Mouse (Mus musculus) activated CD4-positive, CD25-positive, alpha-beta regulatory T cell, adult 4 months (primary cell): ENCODE data around the gene Anapc15-ps. TPM values are rescaled to one million over a fixed set of nuclear protein-coding genes. Genes with fewer than 3 reads are reported as not detected.

Source experiments
- ATAC-seq: one replicate; pipeline ENCODE4 v1.8.0; 2017
- polyA plus RNA-seq, 2 experiments: library from polyadenylated mRNA; unstranded; fragments of 100-300 nt; shearing (Covaris generic); gene quantifications; one replicate each; pipeline ENCODE4 v1.2.1; 2017

Anapc15-ps gene
- polyA plus RNA-seq, 2 experiments from 2014 or later, result not detected

GRCm38 (mm10) chr10:95628338-95628737 is 44.9 kb downstream of the Anapc15-ps start:
- no peak for ATAC-seq

GRCm38 (mm10) chr10:95627381-95627780 is 45.9 kb downstream of the Anapc15-ps start:
- ATAC-seq, result no peak

GRCm38 (mm10) chr10:95625300-95625699 is 48.0 kb downstream of the Anapc15-ps start:
- no peak for ATAC-seq

- no peak for ATAC-seq
Observed at GRCm38 (mm10) chr10:95624007-95624406, 49.2 kb downstream of the Anapc15-ps start.

GRCm38 (mm10) chr10:95623518-95623905 is 49.7 kb downstream of the Anapc15-ps start:
- ATAC-seq, result no peak

Other genes starting within 250 kb of the Anapc15-ps start
- 100 to 1,000 TPM; 188 to 213 TPM for gene Mrpl42, start 171.5 kb downstream of the Anapc15-ps start, polyA plus RNA-seq
- gene Ube2n, start 158.3 kb downstream of the Anapc15-ps start, polyA plus RNA-seq, result 100 to 1,000 TPM; 349 to 397 TPM
- gene Nudt4, start 109.3 kb downstream of the Anapc15-ps start, polyA plus RNA-seq, result 10 to 100 TPM; 11.3 to 14.8 TPM
- gene Gm33543, start 169.5 kb upstream of the Anapc15-ps start, polyA plus RNA-seq, result not detected